Mouse (Mus musculus) stomach, embryonic 14.5 days (tissue): ENCODE measurements around the gene Prr14. TPM values are rescaled to one million over a fixed set of nuclear protein-coding genes. Genes with fewer than 3 reads are reported as not detected.
A peak's percentile ranks its signal among the peaks of the same experiment; 100 is the strongest.

Experiments
- ATAC-seq: fragments of 200-750 bp; cut with Nextera tagmentation; 2 replicates; pipeline ENCODE4 v1.8.0; 2017; ENCODE audit warnings: low read depth, moderate TSS enrichment; ENCODE audit not compliant: insufficient number of reproducible peaks, insufficient read depth, low FRiP score
- H3K27ac ChIP-seq: fragments of 300-500 bp; sonication (generic); 2 replicates; pipeline ENCODE4 v1.5.1; 2014; ENCODE audit warnings: mild to moderate bottlenecking, low read length, moderate library complexity, mixed read lengths
- H3K27me3 ChIP-seq: fragments of 300-500 bp; sonication (generic); 2 replicates; pipeline ENCODE4 v1.6.1; 2014; ENCODE audit warnings: low read length, control low read depth, mixed read lengths; ENCODE audit not compliant: control insufficient read depth, insufficient read depth
- H3K36me3 ChIP-seq: fragments of 300-500 bp; sonication (generic); 2 replicates; pipeline ENCODE4 v1.6.1; 2014; ENCODE audit warnings: mild to moderate bottlenecking, control low read depth, low read length, moderate library complexity, mixed read lengths; ENCODE audit not compliant: control insufficient read depth, insufficient read depth
- H3K4me1 ChIP-seq: fragments of 300-500 bp; sonication (generic); 2 replicates; pipeline ENCODE4 v1.6.1; 2014; ENCODE audit warnings: low read length, control low read depth, mixed read lengths; ENCODE audit not compliant: control insufficient read depth, insufficient read depth
- H3K4me2 ChIP-seq: fragments of 300-500 bp; sonication (generic); replicated peaks from 2 replicates; pipeline ENCODE4 v1.6.1; 2014; ENCODE audit warnings: low read depth, low read length, control low read depth
- H3K4me3 ChIP-seq: fragments of 300-500 bp; sonication (generic); 2 replicates; pipeline ENCODE4 v1.5.1; 2014; ENCODE audit warnings: low read depth, low read length, control low read depth
- H3K9ac ChIP-seq: fragments of 300-500 bp; sonication (generic); replicated peaks from 2 replicates; pipeline ENCODE4 v1.6.1; 2014; ENCODE audit warnings: low read depth, mild to moderate bottlenecking, control low read depth, low read length, moderate library complexity, mixed read lengths
- H3K9me3 ChIP-seq: fragments of 300-500 bp; sonication (generic); 2 replicates; pipeline ENCODE4 v1.6.1; 2016; ENCODE audit warnings: low read depth, low read length, control low read depth; ENCODE audit not compliant: control insufficient read depth
- WGBS: fragments of 180-500 bp; shearing (Covaris S2); extraction: QIAGEN DNeasy Blood & Tissue Kit; methylation state at CpG from one replicate; pipeline ENCODE4 v1.1.7; 2014; 5-methylcytosine and 5-hydroxymethylcytosine counted together
- polyA plus RNA-seq: library from polyadenylated mRNA; unstranded; fragments of >200 nt; fragmentation: Nextera tagmentation; extraction: Ambion mirVana; gene quantifications from 2 replicates; pipeline ENCODE4 v1.2.1, GENCODE M21; 2014

Gene Prr14
- polyA plus RNA-seq, 1 experiment from 2014 or later: 55.0 TPM

- no peak for ATAC-seq
Measured at GRCm38 (mm10) chr7:127511241-127511640, 51.8 kb downstream of the Prr14 start.

GRCm38 (mm10) chr7:127511808-127512230 is 52.4 kb downstream of the Prr14 start, which contains the start of gene Srcap:
Gene Srcap (plus strand): TSS chr7:127511983.
- H3K27me3 ChIP-seq: no peaks in the 10 kb centered on the region
- H3K4me1 ChIP-seq: peaks cover 6% of the 10 kb centered on the region; the same call in 1 of the 2 replicates
- peak within 1 kb of the TSS; percentile 71 for H3K4me3 ChIP-seq
- ATAC-seq: peak; percentile 97
- H3K36me3 ChIP-seq: peaks cover 13% of the 10 kb centered on the region
- peak within 1 kb of the TSS; percentile 81 for H3K9ac ChIP-seq
- peak within 1 kb of the TSS; percentile 97 for H3K27ac ChIP-seq
- H3K4me2 ChIP-seq: peak within 1 kb of the TSS; percentile 52
- H3K9me3 ChIP-seq: no peaks in the 10 kb centered on the region
- under 1% methylated on average over 34 of the region's 37 CpGs for WGBS

More at GRCm38 (mm10) chr7:127511241-127511640, 51.8 kb downstream of the Prr14 start:
- Histone ChIP-seq H3K36me3 (peaks cover 9% of the 10 kb centered on the region), H3K27me3 (no peaks in the 10 kb centered on the region), H3K27ac (peak overlapping the region; percentile 97), H3K9ac (0 out of 2 replicates have a peak overlapping the region, but pooled peaks have one; percentile 81), H3K9me3 (no peaks in the 10 kb centered on the region), H3K4me1 (peaks cover 6% of the 10 kb centered on the region; the same call in 1 of the 2 replicates), H3K4me3 (peak overlapping the region; percentile 71), H3K4me2 (peak overlapping the region; percentile 50)
- 26% methylated on average over 8 of the region's 8 CpGs for WGBS

- under 1% methylated on average over 79 of the region's 93 CpGs for WGBS
- Histone ChIP-seq H3K4me2 (peak overlapping the region; percentile 52), H3K9ac (peak overlapping the region; percentile 81), H3K36me3 (peaks cover 20% of the 10 kb centered on the region), H3K27me3 (no peaks in the 10 kb centered on the region), H3K9me3 (no peaks in the 10 kb centered on the region), H3K4me1 (peaks cover 6% of the 10 kb centered on the region; the same call in 1 of the 2 replicates), H3K27ac (peak overlapping the region; percentile 97), H3K4me3 (peak overlapping the region; percentile 71)
- peak; percentile 84 for ATAC-seq
Measured at GRCm38 (mm10) chr7:127512231-127513015, 53.0 kb downstream of the Prr14 start.

DNA sequence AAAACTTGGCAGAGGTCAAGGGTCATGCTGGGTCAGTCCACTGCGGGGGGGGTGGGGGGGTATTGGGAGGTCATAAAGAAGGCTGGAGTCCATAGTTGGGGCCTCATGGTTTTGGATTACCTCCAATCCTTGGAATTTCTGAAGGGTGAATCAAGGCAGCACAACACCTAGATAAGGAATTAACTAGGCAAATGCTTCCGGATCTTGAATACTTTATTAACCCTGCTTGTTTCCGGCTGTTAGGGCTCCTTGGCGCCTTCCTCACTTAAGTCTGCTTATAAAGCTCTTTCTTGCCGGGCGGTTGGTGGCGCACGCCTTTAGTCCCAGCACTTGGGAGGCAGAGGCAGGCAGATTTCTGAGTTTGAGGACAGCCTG is 53.6 kb downstream of the Prr14 start:
- H3K27ac ChIP-seq: peak overlapping the region; percentile 97
- no peaks in the 10 kb centered on the region for H3K27me3 ChIP-seq
- H3K4me3 ChIP-seq: peak overlapping the region; percentile 71
- H3K9ac ChIP-seq: peak overlapping the region; percentile 81; the same call in 1 of the 2 replicates
- H3K4me1 ChIP-seq: peaks cover 6% of the 10 kb centered on the region; the same call in 1 of the 2 replicates
- WGBS: 32% methylated on average over 8 of the region's 8 CpGs
- H3K36me3 ChIP-seq: peaks cover 25% of the 10 kb centered on the region
- peak overlapping the region; percentile 52 for H3K4me2 ChIP-seq
- H3K9me3 ChIP-seq: no peaks in the 10 kb centered on the region
- ATAC-seq: no peak

- no peak overlapping the region; the same call in 1 of the 2 replicates for H3K9ac ChIP-seq
- peaks cover 6% of the 10 kb centered on the region; the same call in 1 of the 2 replicates for H3K4me1 ChIP-seq
- H3K36me3 ChIP-seq: peaks cover 30% of the 10 kb centered on the region
- H3K9me3 ChIP-seq: no peaks in the 10 kb centered on the region
- ATAC-seq: no peak
- H3K27me3 ChIP-seq: no peaks in the 10 kb centered on the region
- 70% methylated on average over 3 of the region's 3 CpGs for WGBS
- peak overlapping the region; percentile 52 for H3K4me2 ChIP-seq
- 0 out of 2 replicates have a peak overlapping the region, but pooled peaks have one; percentile 29 for H3K27ac ChIP-seq
- peak overlapping the region; percentile 71; the same call in 1 of the 2 replicates for H3K4me3 ChIP-seq
Measured at GRCm38 (mm10) chr7:127513781-127514180, 54.4 kb downstream of the Prr14 start.

- H3K27ac ChIP-seq: no peak overlapping the region
- no peak overlapping the region for H3K9ac ChIP-seq
- no peaks in the 10 kb centered on the region for H3K27me3 ChIP-seq
- ATAC-seq: no peak
- no peaks in the 10 kb centered on the region for H3K9me3 ChIP-seq
- no peak overlapping the region for H3K4me2 ChIP-seq
- no peak overlapping the region for H3K4me3 ChIP-seq
- peaks cover 46% of the 10 kb centered on the region for H3K36me3 ChIP-seq
- H3K4me1 ChIP-seq: peaks cover 6% of the 10 kb centered on the region; the same call in 1 of the 2 replicates
- WGBS: 93% methylated on average over 7 of the region's 7 CpGs
Measured at GRCm38 (mm10) chr7:127515846-127516245, 56.4 kb downstream of the Prr14 start.

- no peak overlapping the region for H3K27ac ChIP-seq
- no peak overlapping the region for H3K4me2 ChIP-seq
- ATAC-seq: no peak
- H3K36me3 ChIP-seq: peaks cover 51% of the 10 kb centered on the region
- H3K9me3 ChIP-seq: no peaks in the 10 kb centered on the region
- no peak overlapping the region for H3K9ac ChIP-seq
- H3K27me3 ChIP-seq: no peaks in the 10 kb centered on the region
- 97% methylated on average over 6 of the region's 7 CpGs for WGBS
- peaks cover 6% of the 10 kb centered on the region; the same call in 1 of the 2 replicates for H3K4me1 ChIP-seq
- H3K4me3 ChIP-seq: no peak overlapping the region
Measured at GRCm38 (mm10) chr7:127516344-127516743, 56.9 kb downstream of the Prr14 start.

DNA sequence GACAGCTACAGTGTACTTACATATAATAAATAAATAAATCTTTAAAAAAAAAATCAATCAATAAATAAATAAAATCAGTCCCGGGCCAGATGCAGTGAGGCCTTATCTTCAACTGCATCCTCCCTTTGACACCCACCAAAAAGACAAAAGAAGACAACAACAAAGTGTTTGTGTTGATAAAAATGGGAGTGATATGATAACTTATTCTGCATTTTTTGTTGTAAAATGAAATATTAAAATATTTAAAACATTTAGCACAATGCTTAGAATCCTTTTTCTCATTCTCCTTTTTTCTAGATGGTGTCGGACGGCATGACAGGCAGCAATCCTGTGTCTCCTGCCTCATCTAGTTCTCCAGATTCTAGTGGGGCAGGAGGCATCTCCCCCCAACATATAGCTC is 59.9 kb downstream of the Prr14 start, which contains the start of gene Gm42715:
TSS of gene Gm42715 (plus strand) at position 301 of the 400 bp plus-strand sequence.
- no peak within 1 kb of the TSS for H3K27ac ChIP-seq
- H3K27me3 ChIP-seq: no peaks in the 10 kb centered on the region
- no peak for ATAC-seq
- no peaks in the 10 kb centered on the region for H3K4me1 ChIP-seq
- H3K4me3 ChIP-seq: no peak within 1 kb of the TSS
- H3K4me2 ChIP-seq: no peak within 1 kb of the TSS
- H3K9ac ChIP-seq: no peak within 1 kb of the TSS
- no peaks in the 10 kb centered on the region for H3K9me3 ChIP-seq
- 88% methylated on average over 3 of the region's 3 CpGs for WGBS
- H3K36me3 ChIP-seq: peaks cover 75% of the 10 kb centered on the region
